Mouse (Mus musculus) left cerebral cortex, adult 9 months (tissue): ENCODE results near the gene Gm4787.
"Not testable (repeated sequence)": the region's sequence is repeated elsewhere in the genome, so short reads cannot be mapped to it uniquely, and the experiment has no call there.

Experiments
- DNase-seq, 2 experiments: peaks; one replicate each; pipeline ENCODE4 v3.0.0; 2022; ENCODE audit warnings: low spot score in 2 of 2

Gm4787 gene

DNA sequence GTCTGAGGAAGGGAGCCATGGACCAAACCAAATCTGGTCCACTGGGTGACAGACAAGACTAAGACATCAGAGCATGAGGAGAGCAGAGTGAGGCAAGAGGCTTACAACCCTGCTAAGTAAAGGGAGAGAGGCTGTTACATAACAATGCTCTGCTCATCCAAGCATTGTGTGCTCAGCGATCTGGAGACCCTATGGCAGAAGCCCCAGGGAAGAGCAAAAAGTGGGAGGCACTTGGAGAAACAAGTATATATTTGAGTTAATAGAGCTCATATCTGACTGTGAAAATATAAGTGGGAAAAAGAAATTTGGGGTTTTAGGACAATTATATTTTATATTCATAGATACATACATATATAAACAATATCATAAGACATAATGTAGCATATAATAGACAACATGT, at the start of gene Gm4787:
Gene Gm4787, minus strand, starts transcription at position 101 of the 400 bp plus-strand sequence.
- not testable (repeated sequence) for DNase-seq

- DNase-seq = no peak
Observed at GRCm38 (mm10) chr12:81421846-81422245, 42.6 kb upstream of the Gm4787 start, which contains the start of gene Adam4. Gene Adam4 (minus strand): TSS chr12:81421946.

GRCm38 (mm10) chr12:81413211-81413610, 33.9 kb upstream of the Gm4787 start:
- DNase-seq = no peak

DNA sequence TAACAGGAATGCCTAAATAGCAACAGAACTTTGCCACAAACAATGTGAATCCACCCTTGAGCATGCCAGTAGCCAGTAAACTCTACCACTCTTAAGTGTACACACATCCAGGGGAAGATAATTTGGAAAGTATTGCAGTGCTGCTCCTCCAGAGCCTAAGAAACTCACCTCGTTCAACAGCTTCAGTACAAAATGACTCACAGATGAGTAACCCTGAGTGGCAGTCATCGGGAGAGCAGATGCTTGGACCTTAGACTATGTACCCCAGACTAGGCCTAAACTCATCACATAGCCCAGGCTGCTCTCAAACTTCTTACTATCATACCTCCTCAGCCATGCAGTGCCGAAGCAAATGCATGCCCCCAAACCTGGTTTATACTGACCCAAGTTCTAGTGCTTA, 29.7 kb upstream of the Gm4787 start:
- DNase-seq = no peak

DNA sequence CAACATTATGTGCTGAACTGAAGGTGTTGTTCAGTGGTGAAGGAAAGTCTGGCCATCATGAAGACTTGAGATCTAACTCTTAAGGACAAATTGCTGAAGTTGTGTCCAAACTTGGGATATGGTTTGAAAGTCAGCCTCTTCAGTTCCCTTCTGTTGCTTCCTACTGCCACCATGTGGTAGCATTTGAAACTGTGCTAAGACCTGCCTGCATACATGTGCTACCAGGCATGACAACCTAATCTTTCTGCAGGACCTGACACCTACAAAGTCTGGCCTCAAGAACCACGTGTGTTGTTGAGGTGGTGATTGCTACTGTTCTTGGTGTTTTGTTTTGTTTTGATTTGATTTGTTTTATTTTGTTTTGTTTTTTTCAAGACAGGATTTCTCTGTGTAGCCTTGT, 22.9 kb upstream of the Gm4787 start:
- DNase-seq = peak in 1 of 2 experiments; percentile 77

- DNase-seq = no peak
Observed at GRCm38 (mm10) chr12:81333841-81334240, 45.4 kb downstream of the Gm4787 start.

GRCm38 (mm10) chr12:81332875-81333421, 46.3 kb downstream of the Gm4787 start, which contains the start of gene Slc8a3:
Gene Slc8a3 (minus strand): TSS chr12:81333180.
- peak in 1 of 2 experiments; percentile 74 for DNase-seq

DNA sequence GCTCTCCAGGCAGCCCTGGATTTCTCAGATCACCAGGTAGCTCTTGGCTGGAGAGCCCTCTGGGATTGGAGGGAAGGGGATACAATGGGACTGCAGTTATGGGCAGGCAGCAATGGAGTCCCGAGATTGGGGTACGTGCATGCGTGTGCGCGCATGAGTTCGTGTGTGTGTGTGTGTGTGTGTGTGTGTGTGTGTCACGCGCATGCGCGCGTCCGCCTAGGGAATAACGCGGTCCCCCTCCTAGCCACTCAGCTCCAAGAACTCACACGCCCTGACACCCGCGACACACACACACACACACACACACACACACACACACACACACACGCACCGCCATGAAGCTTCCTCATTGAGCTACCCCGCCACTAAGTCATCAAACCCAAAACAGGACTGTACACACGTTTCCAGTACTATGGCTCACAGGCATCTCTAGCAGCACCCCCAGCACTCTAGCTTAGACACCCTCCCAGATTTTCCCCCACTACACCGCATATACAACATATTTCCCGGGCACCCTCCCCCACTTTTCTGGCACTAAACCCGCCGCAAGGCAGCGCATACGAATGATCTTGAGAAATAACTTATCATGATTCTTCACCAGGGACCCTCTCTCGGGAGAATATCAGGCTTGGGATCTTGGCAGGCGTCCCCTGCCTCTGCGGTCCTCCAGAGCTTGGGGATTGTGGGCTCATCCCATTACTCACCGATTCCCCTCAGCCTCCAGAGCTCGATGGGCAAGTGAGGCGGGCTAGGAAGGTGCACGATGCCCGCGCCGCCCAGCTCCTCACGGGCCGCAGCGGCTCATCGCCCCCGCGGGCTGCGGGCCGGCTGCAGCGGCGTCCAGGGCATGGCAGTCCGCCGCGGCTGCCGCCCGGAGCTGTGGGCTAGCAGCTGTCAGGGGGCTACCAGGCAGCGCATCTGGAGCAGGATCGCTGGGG, 47.1 kb downstream of the Gm4787 start:
- peak in 1 of 2 experiments; percentile 58 for DNase-seq

- DNase-seq = no peak
Observed at GRCm38 (mm10) chr12:81331046-81331638, 48.1 kb downstream of the Gm4787 start.
